8 mouse cellular contexts compared by ENCODE assay signal in the genomic region with DNA sequence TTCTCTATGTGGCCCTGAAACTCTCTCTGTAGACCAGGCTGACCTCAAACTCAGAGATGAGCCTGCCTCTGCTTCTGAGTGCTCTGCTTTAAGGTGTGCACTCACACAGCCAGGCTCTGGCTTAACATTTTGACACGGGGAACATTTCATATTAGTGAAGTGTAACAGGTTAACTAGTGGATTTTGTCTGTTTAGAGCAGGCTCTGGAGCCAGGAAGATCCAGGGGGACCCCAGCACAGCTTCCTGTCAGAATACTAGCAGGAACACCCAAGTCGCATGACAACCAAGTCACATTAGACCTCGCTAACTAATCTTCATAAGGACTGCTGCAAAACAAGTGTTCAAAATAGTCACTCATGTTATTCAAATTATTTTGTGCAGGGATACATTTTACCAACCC. TPM values are rescaled to one million over a fixed set of nuclear protein-coding genes. Genes with fewer than 3 reads are reported as not detected.
A peak's percentile ranks its signal among the peaks of the same experiment; 100 is the strongest.
DNase-seq lines count a peak whose midpoint lies in the region; ATAC-seq and TF ChIP-seq lines count a peak whose summit lies in the region.

No protein-coding gene starts in this region.

- H3K4me2 ChIP-seq in limb, embryonic 14.5 days (replicated peaks; ENCODE audit: low read depth, low read length, severe bottlenecking): peak overlapping the region; percentile 82
- H3K4me2 ChIP-seq in stomach, embryonic 15.5 days: peak overlapping the region; percentile 69

- no peak overlapping the region for H3K27ac ChIP-seq in limb, embryonic 14.5 days (replicated peaks; ENCODE audit: low read depth, low read length)
- H3K27ac ChIP-seq in stomach, embryonic 15.5 days: peak overlapping the region; percentile 91

- H3K36me3 ChIP-seq in erythroblast, embryonic 14.5 days (ENCODE audit: control insufficient read depth): peaks cover 27% of the 10 kb centered on the region
- no peaks in the 10 kb centered on the region for H3K36me3 ChIP-seq in limb, embryonic 14.5 days (ENCODE audit: control insufficient read depth, insufficient read depth, low read length)
- no peaks in the 10 kb centered on the region for H3K36me3 ChIP-seq in stomach, embryonic 15.5 days

- no peak for TF ChIP-seq POLR2A in limb, embryonic 14.5 days (IDR thresholded peaks at IDR 0.05; ENCODE audit: borderline replicate concordance, extremely low read depth, insufficient read depth, insufficient read length)

- DNase-seq in thymus, postnatal 14 days: peak; percentile 13
- DNase-seq in thymus, postnatal 36 days: no peak
- DNase-seq in limb, embryonic 14.5 days (ENCODE audit: low spot score): no peak
- DNase-seq in frontal cortex, postnatal 10 days (ENCODE audit: low spot score in 2 of 2): no peak
- DNase-seq in left cerebral cortex, postnatal 25 days (ENCODE audit: low spot score in 2 of 2): no peak

- H3K4me3 ChIP-seq in erythroblast, embryonic 14.5 days (replicated peaks): peak overlapping the region; percentile 74
- H3K4me3 ChIP-seq in limb, embryonic 14.5 days (replicated peaks; ENCODE audit: low read length): peak overlapping the region; percentile 88
- H3K4me3 ChIP-seq in stomach, embryonic 15.5 days (replicated peaks): peak overlapping the region; percentile 72

- ATAC-seq in erythroblast, adult 5-6 weeks (replicated peaks; ENCODE audit: low FRiP score, poor library complexity, severe bottlenecking): no peak
- no peak for ATAC-seq in limb, embryonic 14.5 days (ENCODE audit: low FRiP score, low read depth)
- no peak for ATAC-seq in stomach, embryonic 15.5 days (ENCODE audit: insufficient read depth, low FRiP score, low read depth)

- H3K4me1 ChIP-seq in erythroblast, embryonic 14.5 days (ENCODE audit: control insufficient read depth): peaks cover 52% of the 10 kb centered on the region
- H3K4me1 ChIP-seq in limb, embryonic 14.5 days (ENCODE audit: control insufficient read depth, insufficient read depth, low read length): peaks cover 5% of the 10 kb centered on the region; the same call in 1 of the 2 replicates
- H3K4me1 ChIP-seq in stomach, embryonic 15.5 days: no peaks in the 10 kb centered on the region; the same call in 1 of the 2 replicates

- H3K9me3 ChIP-seq in erythroblast, embryonic 14.5 days (ENCODE audit: control insufficient read depth, low read length): peaks cover 2% of the 10 kb centered on the region
- H3K9me3 ChIP-seq in limb, embryonic 14.5 days (ENCODE audit: control insufficient read depth, low read length): no peaks in the 10 kb centered on the region
- H3K9me3 ChIP-seq in stomach, embryonic 15.5 days: no peaks in the 10 kb centered on the region

- WGBS in limb, embryonic 14.5 days: 33% methylated on average over 3 of the region's 3 CpGs
- WGBS in stomach, embryonic 15.5 days: 25% methylated on average over 3 of the region's 3 CpGs

- intact Hi-C loops in left cerebral cortex, postnatal 25 days (cut with DNase I): loop anchor here (2.0 kb wide), 1 partner anchor 16 kb away; the partner anchor contains the start of gene Tmed4

- no peaks in the 10 kb centered on the region; the same call in 1 of the 2 replicates for H3K27me3 ChIP-seq in erythroblast, embryonic 14.5 days (ENCODE audit: control insufficient read depth)
- no peaks in the 10 kb centered on the region for H3K27me3 ChIP-seq in limb, embryonic 14.5 days (ENCODE audit: control insufficient read depth, insufficient read depth, low read length)
- no peaks in the 10 kb centered on the region for H3K27me3 ChIP-seq in stomach, embryonic 15.5 days (replicated peaks)

- H3K9ac ChIP-seq in limb, embryonic 14.5 days (ENCODE audit: low read depth, low read length, severe bottlenecking): peak overlapping the region; percentile 74
- peak overlapping the region; percentile 47; the same call in 1 of the 2 replicates for H3K9ac ChIP-seq in stomach, embryonic 15.5 days

RNA-seq across cellular contexts. Expression of gene Ogdh, which starts 0.6 kb away (rescaled TPM):
- polyA plus RNA-seq in erythroblast, embryonic 14.5 days (2012): 13.2 and 19.7 TPM in 2 replicates
- total RNA-seq in erythroblast, adult 5-6 weeks (2015; ENCODE audit: low replicate concordance): 78.6 and 82.6 TPM in 2 replicates
- total RNA-seq in erythroblast, adult 5-6 weeks (2017; ENCODE audit: low replicate concordance): 88.5 and 94.4 TPM in 2 replicates
- 59.2 and 66.3 TPM in 2 replicates for polyA plus RNA-seq in limb, embryonic 14.5 days (2012; rRNA removed)
- polyA plus RNA-seq in limb, embryonic 14.5 days (2014; fragmentation: Nextera tagmentation; extraction: Ambion mirVana): 79.4 and 86.6 TPM in 2 replicates
- 100 and 115 TPM in 2 replicates for polyA plus RNA-seq in stomach, embryonic 15.5 days (2015; fragmentation: Nextera tagmentation; extraction: Ambion mirVana)
- 100 to 1,000 TPM; 240 to 254 TPM for total RNA-seq in left cerebral cortex, postnatal 25 days (2021)

RNA-seq across cellular contexts. Expression of gene Tmed4, which starts 16.2 kb away (rescaled TPM):
- 3.1 and 3.2 TPM in 2 replicates for polyA plus RNA-seq in erythroblast, embryonic 14.5 days (2012)
- 10.0 and 11.7 TPM in 2 replicates for total RNA-seq in erythroblast, adult 5-6 weeks (2015; ENCODE audit: low replicate concordance)
- 7.4 and 13.2 TPM in 2 replicates for total RNA-seq in erythroblast, adult 5-6 weeks (2017; ENCODE audit: low replicate concordance)
- polyA plus RNA-seq in limb, embryonic 14.5 days (2012; rRNA removed): 132 and 137 TPM in 2 replicates
- 108 and 120 TPM in 2 replicates for polyA plus RNA-seq in limb, embryonic 14.5 days (2014; fragmentation: Nextera tagmentation; extraction: Ambion mirVana)
- 116 TPM in 2 replicates for polyA plus RNA-seq in stomach, embryonic 15.5 days (2015; fragmentation: Nextera tagmentation; extraction: Ambion mirVana)
- 10 to 100 TPM; 88.9 to 94.6 TPM for total RNA-seq in left cerebral cortex, postnatal 25 days (2021)

RNA-seq across cellular contexts. Expression of gene Ddx56, which starts 23.3 kb away (rescaled TPM):
- polyA plus RNA-seq in erythroblast, embryonic 14.5 days (2012): 0.36 and 0.37 TPM in 2 replicates
- 4.0 and 16.9 TPM in 2 replicates for total RNA-seq in erythroblast, adult 5-6 weeks (2015; ENCODE audit: low replicate concordance)
- total RNA-seq in erythroblast, adult 5-6 weeks (2017; ENCODE audit: low replicate concordance): 3.3 and 9.0 TPM in 2 replicates
- 62.9 and 71.2 TPM in 2 replicates for polyA plus RNA-seq in limb, embryonic 14.5 days (2012; rRNA removed)
- polyA plus RNA-seq in limb, embryonic 14.5 days (2014; fragmentation: Nextera tagmentation; extraction: Ambion mirVana): 92.4 and 93.4 TPM in 2 replicates
- polyA plus RNA-seq in stomach, embryonic 15.5 days (2015; fragmentation: Nextera tagmentation; extraction: Ambion mirVana): 87.6 and 98.3 TPM in 2 replicates
- 10 to 100 TPM; 43.9 to 44.4 TPM for total RNA-seq in left cerebral cortex, postnatal 25 days (2021)

Comparison
In these comparisons a context has a peak if more than half of its experiments do, and no peak if none do; other contexts are left out.
1. RNA of gene Tmed4, which starts 16.2 kb away (polyA plus RNA-seq): 108 to 137 TPM in limb, embryonic 14.5 days and 116 TPM in stomach, embryonic 15.5 days; 3.1 to 3.2 TPM in erythroblast, embryonic 14.5 days; every median in the first group is over 10 times any median in the second.
2. RNA of gene Ddx56, which starts 23.3 kb away (polyA plus RNA-seq): 62.9 to 93.4 TPM in limb, embryonic 14.5 days and 87.6 to 98.3 TPM in stomach, embryonic 15.5 days; 0.36 to 0.37 TPM in erythroblast, embryonic 14.5 days; every median in the first group is over 10 times any median in the second.
3. Peak in every context shown above with its lines, with median percentiles within 50 percentile points of each other: H3K4me3 ChIP-seq.